Mouse (Mus musculus): ENCODE measurements around the gene Tspo. TPM values are rescaled to one million over a fixed set of nuclear protein-coding genes. Genes with fewer than 3 reads are reported as not detected.

The Tspo gene
- total and polyA plus RNA-seq, 3 experiments = 20.8 to 70.3 (median 42.4) TPM

GRCm38 (mm10) chr15:83567728-83568127 is 4.3 kb downstream of the Tspo start:
- DNase-seq (ENCODE audit: extremely low read depth) = no peak
- H3K27me3 ChIP-seq (replicated peaks) = no peaks in the 10 kb centered on the region
- H3K4me3 ChIP-seq (replicated peaks in 1 of 3; ENCODE audit: low read depth in 2 of 3, low read length in 2 of 3, poor library complexity in 1 of 3) = no peak overlapping the region
- dilution Hi-C loops (cut with MboI; ENCODE audit: extremely low pct_ligation_motif_present, extremely low pct_unique_long_range_greater_than_20kb, low sequenced_read_pairs) = no loop called here
- peaks cover 3 to 32% of the 10 kb centered on the region in 2 experiments; a peak in 3 of 4 replicates for H3K4me1 ChIP-seq (ENCODE audit: control insufficient read depth in 1 of 2, insufficient read depth in 2 of 2)
- peaks cover 3 to 16% of the 10 kb centered on the region in 2 experiments for H3K36me3 ChIP-seq (replicated peaks in 1 of 2; ENCODE audit: control insufficient read depth in 1 of 2, insufficient read depth in 1 of 2, low read length in 1 of 2)
- no peak overlapping the region for H3K4me2 ChIP-seq (ENCODE audit: insufficient read depth, low read depth, poor library complexity, severe bottlenecking)
- no peak overlapping the region for H3K9ac ChIP-seq (ENCODE audit: insufficient read depth, low read depth)
- no peak overlapping the region for H3K27ac ChIP-seq (ENCODE audit: insufficient read depth, low read depth)
- in situ Hi-C loops (cut with MboI; ENCODE audit: low pct_ligation_motif_present, low pct_unique_long_range_greater_than_20kb, low sequenced_read_pairs) = no loop called here
- TF ChIP-seq ETS1 (conservative IDR thresholded peaks at IDR 0.05; ENCODE audit: low read depth, low read length) = no peak
- H3K9me3 ChIP-seq (replicated peaks; ENCODE audit: low read length) = no peaks in the 10 kb centered on the region
- H3K79me2 ChIP-seq (replicated peaks; ENCODE audit: control insufficient read depth, extremely low read depth, insufficient read depth, poor library complexity, severe bottlenecking) = no peaks in the 10 kb centered on the region

- DNase-seq (ENCODE audit: extremely low read depth) = no peak
- Histone ChIP-seq H3K9me3 (replicated peaks; ENCODE audit: low read length) (no peaks in the 10 kb centered on the region), H3K4me3 (replicated peaks in 1 of 3; ENCODE audit: low read depth in 2 of 3, low read length in 2 of 3, poor library complexity in 1 of 3) (no peak overlapping the region), H3K4me2 (ENCODE audit: insufficient read depth, low read depth, poor library complexity, severe bottlenecking) (no peak overlapping the region), H3K9ac (ENCODE audit: insufficient read depth, low read depth) (no peak overlapping the region), H3K4me1 (ENCODE audit: control insufficient read depth in 1 of 2, insufficient read depth in 2 of 2) (peaks cover 3 to 29% of the 10 kb centered on the region in 2 experiments; a peak in 3 of 4 replicates), H3K36me3 (replicated peaks in 1 of 2; ENCODE audit: control insufficient read depth in 1 of 2, insufficient read depth in 1 of 2, low read length in 1 of 2) (peaks cover 5 to 18% of the 10 kb centered on the region in 2 experiments), H3K27me3 (replicated peaks) (no peaks in the 10 kb centered on the region), H3K27ac (ENCODE audit: insufficient read depth, low read depth) (no peak overlapping the region), H3K79me2 (replicated peaks; ENCODE audit: control insufficient read depth, extremely low read depth, insufficient read depth, poor library complexity, severe bottlenecking) (no peaks in the 10 kb centered on the region)
- dilution Hi-C loops (cut with MboI; ENCODE audit: extremely low pct_ligation_motif_present, extremely low pct_unique_long_range_greater_than_20kb, low sequenced_read_pairs) = no loop called here
- no peak for TF ChIP-seq BHLHE40 (IDR thresholded peaks at IDR 0.05; ENCODE audit: low read depth, low read length)
- TF ChIP-seq ELF1 (IDR thresholded peaks at IDR 0.05; ENCODE audit: low read depth, low read length) = no peak
- TF ChIP-seq MAFK (IDR thresholded peaks at IDR 0.05; ENCODE audit: insufficient replicate concordance, low read length) = no peak
- no peak for TF ChIP-seq MXI1 (IDR thresholded peaks at IDR 0.05; ENCODE audit: low read depth, low read length)
- no peak for TF ChIP-seq ZMIZ1 (IDR thresholded peaks at IDR 0.05; ENCODE audit: low read depth, low read length)
- no peak for TF ChIP-seq RCOR1 (conservative IDR thresholded peaks at IDR 0.05; ENCODE audit: low read depth, low read length)
- TF ChIP-seq CTCF (conservative IDR thresholded peaks at IDR 0.05 in 1 of 2, IDR thresholded peaks at IDR 0.05 in 1 of 2; ENCODE audit: low read depth in 2 of 2, low read length in 2 of 2) = no peak
- no peak for TF ChIP-seq SMC3 (IDR thresholded peaks at IDR 0.05; ENCODE audit: low read depth, low read length)
- TF ChIP-seq POLR2A (IDR thresholded peaks at IDR 0.05; ENCODE audit: low read depth, low read length) = no peak
- TF ChIP-seq JUND (conservative IDR thresholded peaks at IDR 0.05; ENCODE audit: low read depth, low read length) = no peak
- TF ChIP-seq KAT2A (IDR thresholded peaks at IDR 0.05; ENCODE audit: insufficient replicate concordance, low read length) = no peak
- no peak for TF ChIP-seq MAX (IDR thresholded peaks at IDR 0.05; ENCODE audit: low read length)
- TF ChIP-seq CHD1 (IDR thresholded peaks at IDR 0.05; ENCODE audit: low read depth, low read length) = no peak
- TF ChIP-seq USF2 (conservative IDR thresholded peaks at IDR 0.05; ENCODE audit: low read depth, low read length) = no peak
- in situ Hi-C loops (cut with MboI; ENCODE audit: low pct_ligation_motif_present, low pct_unique_long_range_greater_than_20kb, low sequenced_read_pairs) = no loop called here
Measured at GRCm38 (mm10) chr15:83568544-83568943, 5.2 kb downstream of the Tspo start.

- Histone ChIP-seq H3K9ac (ENCODE audit: insufficient read depth, low read depth) (no peak overlapping the region), H3K9me3 (replicated peaks; ENCODE audit: low read length) (no peaks in the 10 kb centered on the region), H3K27ac (ENCODE audit: insufficient read depth, low read depth) (no peak overlapping the region), H3K79me2 (replicated peaks; ENCODE audit: control insufficient read depth, extremely low read depth, insufficient read depth, poor library complexity, severe bottlenecking) (no peaks in the 10 kb centered on the region), H3K4me1 (ENCODE audit: control insufficient read depth in 1 of 2, insufficient read depth in 2 of 2) (peaks cover 0 to 25% of the 10 kb centered on the region in 2 experiments; a peak in 1 of 4 replicates), H3K4me3 (replicated peaks in 1 of 3; ENCODE audit: low read depth in 2 of 3, low read length in 2 of 3, poor library complexity in 1 of 3) (no peak overlapping the region), H3K36me3 (replicated peaks in 1 of 2; ENCODE audit: control insufficient read depth in 1 of 2, insufficient read depth in 1 of 2, low read length in 1 of 2) (peaks cover 16 to 30% of the 10 kb centered on the region in 2 experiments), H3K27me3 (replicated peaks) (no peaks in the 10 kb centered on the region), H3K4me2 (ENCODE audit: insufficient read depth, low read depth, poor library complexity, severe bottlenecking) (no peak overlapping the region)
- dilution Hi-C loops (cut with MboI; ENCODE audit: extremely low pct_ligation_motif_present, extremely low pct_unique_long_range_greater_than_20kb, low sequenced_read_pairs) = no loop called here
- DNase-seq (ENCODE audit: extremely low read depth) = no peak
- no peak for TF ChIP-seq IRF4 (IDR thresholded peaks at IDR 0.05; ENCODE audit: low read depth, low read length)
- TF ChIP-seq CHD2 (IDR thresholded peaks at IDR 0.05; ENCODE audit: low read length) = no peak
- TF ChIP-seq MYC (IDR thresholded peaks at IDR 0.05; ENCODE audit: low read depth, low read length) = no peak
- TF ChIP-seq PAX5 (IDR thresholded peaks at IDR 0.05; ENCODE audit: low read length) = no peak
- no peak for TF ChIP-seq ZKSCAN1 (IDR thresholded peaks at IDR 0.05; ENCODE audit: borderline replicate concordance, low read depth, low read length)
- in situ Hi-C loops (cut with MboI; ENCODE audit: low pct_ligation_motif_present, low pct_unique_long_range_greater_than_20kb, low sequenced_read_pairs) = no loop called here
Measured at GRCm38 (mm10) chr15:83569682-83570081, 6.3 kb downstream of the Tspo start.
